Mouse (Mus musculus): ENCODE data around the gene Marveld3. TPM values are rescaled to one million over a fixed set of nuclear protein-coding genes. Genes with fewer than 3 reads are reported as not detected.

The Marveld3 gene
- 0.58 and 0.97 TPM in 2 replicates for polyA plus RNA-seq (2012; rRNA removed)

DNA sequence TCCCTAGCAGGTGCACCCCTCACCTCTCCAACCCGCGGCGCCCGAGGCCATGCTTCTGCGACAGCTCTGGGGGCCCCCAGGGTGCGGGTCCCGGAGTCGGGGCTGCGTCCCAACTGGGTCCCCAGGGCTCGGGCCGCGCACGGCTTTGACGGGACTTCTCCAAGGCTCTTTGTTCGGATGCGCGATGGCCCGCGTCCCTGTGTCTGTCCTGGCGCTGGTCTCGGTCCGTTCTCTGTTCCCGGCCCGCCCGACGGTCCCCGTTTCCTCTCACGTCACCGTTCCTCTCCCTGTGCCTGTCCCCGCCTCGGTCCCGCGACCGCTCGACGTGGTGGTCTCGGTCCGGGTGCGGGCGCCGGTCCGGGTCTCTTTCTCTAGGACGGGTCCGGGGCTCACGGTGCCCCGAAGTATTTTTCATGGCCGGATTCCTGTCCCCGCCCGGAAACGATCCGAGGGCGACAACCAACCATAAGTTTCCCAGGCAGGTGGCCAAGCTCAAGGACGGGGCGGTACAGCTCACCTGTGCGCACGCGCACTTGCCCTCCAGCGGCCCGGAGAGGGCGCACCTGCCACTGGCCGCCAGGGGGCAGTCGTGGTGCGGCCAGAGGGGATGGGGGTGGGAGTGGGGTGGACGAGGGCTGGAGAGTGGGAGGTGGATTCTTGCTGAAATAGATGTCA, at the start of gene Marveld3:
Gene Marveld3, minus strand, starts transcription at position 511 of the 675 bp plus-strand sequence.

DNA sequence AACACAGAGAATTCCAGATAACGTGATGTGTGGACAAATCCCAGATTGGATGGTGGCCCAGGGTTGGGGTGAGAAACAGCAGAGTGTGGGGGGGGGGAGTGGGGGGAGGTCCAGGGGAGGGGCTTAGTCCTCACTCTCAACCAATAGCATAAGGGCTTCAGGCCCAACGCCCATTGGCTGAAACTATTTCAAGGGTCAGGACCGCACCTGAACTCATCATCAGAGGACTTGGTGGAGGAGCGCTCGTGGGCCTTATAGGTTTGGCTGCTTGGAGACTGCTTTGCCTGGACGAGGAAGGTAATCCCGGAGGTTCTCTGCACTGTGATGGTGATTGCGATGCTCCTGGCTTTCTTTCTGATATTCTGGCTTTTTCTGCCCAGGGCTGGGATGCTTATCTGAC, 28.2 kb upstream of the Marveld3 start, which contains the start of gene Tat:
Gene Tat, plus strand, starts transcription at position 214 of the 400 bp plus-strand sequence.

Other genes starting within 250 kb of the Marveld3 start
- 2.6 and 3.1 TPM in 2 replicates for gene Atxn1l, start 224.5 kb downstream of the Marveld3 start, polyA plus RNA-seq (2012; rRNA removed)
- gene Ap1g1, start 183.6 kb downstream of the Marveld3 start, polyA plus RNA-seq (2012; rRNA removed), result 20.4 and 23.7 TPM in 2 replicates
- 4.3 and 5.0 TPM in 2 replicates for gene Phlpp2, start 93.7 kb downstream of the Marveld3 start, polyA plus RNA-seq (2012; rRNA removed)
- gene Tat, start 28.2 kb upstream of the Marveld3 start, polyA plus RNA-seq (2012; rRNA removed), result 10.8 and 20.7 TPM in 2 replicates
- 0.15 and 0.25 TPM in 2 replicates for gene Chst4, start 77.5 kb upstream of the Marveld3 start, polyA plus RNA-seq (2012; rRNA removed)
- 1.5 and 1.6 TPM in 2 replicates for gene Zfp612, start 117.5 kb upstream of the Marveld3 start, polyA plus RNA-seq (2012; rRNA removed)
- gene Gm21964, start 139.0 kb upstream of the Marveld3 start, polyA plus RNA-seq (2012; rRNA removed), result not detected in 2 replicates
- not detected in 2 replicates for gene Gm17720, start 140.6 kb upstream of the Marveld3 start, polyA plus RNA-seq (2012; rRNA removed)
- 0.02 TPM in 1 of 2 replicates, not detected in the other for gene Calb2, start 206.0 kb upstream of the Marveld3 start, polyA plus RNA-seq (2012; rRNA removed)

Data from liver, embryonic 18 days (tissue).